Mouse (Mus musculus) myocyte (in vitro differentiated cells): Measurements from ENCODE around the gene Strap.

ENCODE experiments used
- E2F4 ChIP-seq: IDR thresholded peaks from one replicate; pipeline ENCODE4 v1.6.1; 2011; ENCODE audit warnings: mild to moderate bottlenecking, control low read depth, moderate library complexity; ENCODE audit not compliant: insufficient read depth
- POLR2A ChIP-seq: IDR thresholded peaks from one replicate; pipeline ENCODE4 v1.6.1; 2011; ENCODE audit warnings: low read depth, mild to moderate bottlenecking, control low read depth, moderate library complexity; ENCODE audit not compliant: insufficient read length
- POLR2AphosphoS2 ChIP-seq: IDR thresholded peaks from one replicate; pipeline ENCODE4 v1.6.1; 2011; ENCODE audit warnings: low read depth, control low read depth; ENCODE audit not compliant: insufficient read length
- REST ChIP-seq: IDR thresholded peaks from one replicate; pipeline ENCODE4 v1.6.1; 2011; ENCODE audit warnings: mild to moderate bottlenecking, control low read depth, moderate library complexity; ENCODE audit not compliant: insufficient read depth, insufficient read length
- TCF3 ChIP-seq: IDR thresholded peaks from one replicate; pipeline ENCODE4 v1.6.1; 2011; ENCODE audit warnings: low read depth, control low read depth; ENCODE audit not compliant: insufficient read length
- USF1 ChIP-seq: IDR thresholded peaks from one replicate; pipeline ENCODE4 v1.6.1; 2011; ENCODE audit warnings: low read depth, mild to moderate bottlenecking, control low read depth, moderate library complexity

GRCm38 (mm10) chr6:137696445-137697204 lies 38.3 kb upstream of the Strap start:
- TF ChIP-seq POLR2A (no peak), TCF3 (no peak), REST (no peak), USF1 (no peak), POLR2AphosphoS2 (no peak), E2F4 (no peak)
